Mouse (Mus musculus) heart, embryonic 12.5 days (tissue): ENCODE data around the gene Slc10a1. TPM values are rescaled to one million over a fixed set of nuclear protein-coding genes. Genes with fewer than 3 reads are reported as not detected.

Experiments used
- ATAC-seq: fragments of 200-750 bp; cut with Nextera tagmentation; 2 replicates; pipeline ENCODE4 v1.8.0; 2017; ENCODE audit warnings: moderate TSS enrichment, moderate library complexity; ENCODE audit not compliant: insufficient number of reproducible peaks, low FRiP score
- H3K27ac ChIP-seq: fragments of 300-500 bp; sonication (generic); 2 replicates; pipeline ENCODE4 v1.5.1; 2016; ENCODE audit warnings: mild to moderate bottlenecking, moderate library complexity; ENCODE audit not compliant: poor library complexity, severe bottlenecking
- H3K27me3 ChIP-seq: fragments of 300-500 bp; sonication (generic); replicated peaks from 2 replicates; pipeline ENCODE4 v1.6.1; 2016; ENCODE audit warnings: mild to moderate bottlenecking, moderate library complexity
- H3K36me3 ChIP-seq: fragments of 300-500 bp; sonication (generic); 2 replicates; pipeline ENCODE4 v1.6.1; 2016; ENCODE audit warnings: mild to moderate bottlenecking, moderate library complexity
- H3K4me1 ChIP-seq: fragments of 300-500 bp; sonication (generic); replicated peaks from 2 replicates; pipeline ENCODE4 v1.6.1; 2016; ENCODE audit warnings: mild to moderate bottlenecking
- H3K4me2 ChIP-seq: fragments of 300-500 bp; sonication (generic); 2 replicates; pipeline ENCODE4 v1.6.1; 2016; ENCODE audit warnings: mild to moderate bottlenecking, moderate library complexity
- H3K4me3 ChIP-seq: fragments of 300-500 bp; sonication (generic); 2 replicates; pipeline ENCODE4 v1.5.1; 2016; ENCODE audit warnings: mild to moderate bottlenecking
- H3K9ac ChIP-seq: fragments of 300-500 bp; sonication (generic); 2 replicates; pipeline ENCODE4 v1.6.1; 2016; ENCODE audit warnings: mild to moderate bottlenecking, moderate library complexity
- H3K9me3 ChIP-seq: fragments of 300-500 bp; sonication (generic); replicated peaks from 2 replicates; pipeline ENCODE4 v1.6.1; 2016; ENCODE audit warnings: mild to moderate bottlenecking, moderate library complexity
- WGBS: fragments of 180-500 bp; shearing (Covaris S2); methylation state at CpG from one replicate; pipeline ENCODE4 v1.1.7; 2016; 5-methylcytosine and 5-hydroxymethylcytosine counted together
- polyA plus RNA-seq: library from polyadenylated mRNA; unstranded; fragments of >200 nt; fragmentation: Nextera tagmentation; extraction: Ambion mirVana; gene quantifications from 2 replicates; pipeline ENCODE4 v1.2.1, GENCODE M21; 2016

Gene Slc10a1
- polyA plus RNA-seq, 1 experiment from 2014 or later, result 0.64 TPM

DNA sequence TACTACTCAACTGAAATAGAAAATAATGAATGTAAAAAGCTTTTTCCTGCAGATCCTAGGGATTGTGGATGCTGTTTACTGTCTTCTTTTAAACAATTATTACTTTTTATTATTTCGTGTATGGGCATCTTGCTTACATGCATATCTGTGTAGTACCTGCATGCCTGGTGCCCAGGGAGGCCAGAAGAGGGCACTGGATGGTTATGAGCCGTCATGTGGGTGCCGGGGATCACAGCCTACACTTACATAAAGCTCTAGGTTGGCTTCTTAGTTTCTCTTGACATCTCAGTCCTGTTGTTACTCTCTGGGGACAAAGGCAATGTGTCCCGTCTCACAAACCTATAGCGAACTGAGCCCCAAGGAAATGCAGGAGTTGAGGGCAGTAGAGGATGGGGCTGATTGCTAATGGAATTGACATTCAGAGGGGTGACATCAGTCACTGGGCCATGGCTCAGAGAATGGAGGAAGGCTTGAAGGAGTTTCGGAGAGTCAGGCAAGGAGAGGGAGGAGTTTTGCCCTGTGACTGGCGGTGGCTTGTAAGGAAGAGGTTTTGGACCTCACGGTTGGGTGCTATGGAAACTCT lies 24.1 kb upstream of the Slc10a1 start:
- no peak for ATAC-seq
- WGBS, result 73% methylated on average over 8 of the region's 8 CpGs
- H3K4me1 ChIP-seq, result no peaks in the 10 kb centered on the region
- H3K36me3 ChIP-seq, result no peaks in the 10 kb centered on the region
- H3K4me2 ChIP-seq, result no peak overlapping the region
- H3K27me3 ChIP-seq, result peaks cover 11% of the 10 kb centered on the region
- peaks cover 5% of the 10 kb centered on the region for H3K9me3 ChIP-seq
- H3K27ac ChIP-seq, result no peak overlapping the region
- H3K9ac ChIP-seq, result no peak overlapping the region
- no peak overlapping the region for H3K4me3 ChIP-seq

GRCm38 (mm10) chr12:80991806-80992205 lies 23.3 kb upstream of the Slc10a1 start:
- H3K9ac ChIP-seq, result no peak overlapping the region
- no peaks in the 10 kb centered on the region for H3K36me3 ChIP-seq
- H3K9me3 ChIP-seq, result peaks cover 5% of the 10 kb centered on the region
- H3K4me2 ChIP-seq, result no peak overlapping the region
- ATAC-seq, result no peak
- WGBS, result 77% methylated on average over 10 of the region's 10 CpGs
- no peak overlapping the region for H3K4me3 ChIP-seq
- H3K27ac ChIP-seq, result no peak overlapping the region
- no peaks in the 10 kb centered on the region for H3K4me1 ChIP-seq
- peaks cover 3% of the 10 kb centered on the region for H3K27me3 ChIP-seq

DNA sequence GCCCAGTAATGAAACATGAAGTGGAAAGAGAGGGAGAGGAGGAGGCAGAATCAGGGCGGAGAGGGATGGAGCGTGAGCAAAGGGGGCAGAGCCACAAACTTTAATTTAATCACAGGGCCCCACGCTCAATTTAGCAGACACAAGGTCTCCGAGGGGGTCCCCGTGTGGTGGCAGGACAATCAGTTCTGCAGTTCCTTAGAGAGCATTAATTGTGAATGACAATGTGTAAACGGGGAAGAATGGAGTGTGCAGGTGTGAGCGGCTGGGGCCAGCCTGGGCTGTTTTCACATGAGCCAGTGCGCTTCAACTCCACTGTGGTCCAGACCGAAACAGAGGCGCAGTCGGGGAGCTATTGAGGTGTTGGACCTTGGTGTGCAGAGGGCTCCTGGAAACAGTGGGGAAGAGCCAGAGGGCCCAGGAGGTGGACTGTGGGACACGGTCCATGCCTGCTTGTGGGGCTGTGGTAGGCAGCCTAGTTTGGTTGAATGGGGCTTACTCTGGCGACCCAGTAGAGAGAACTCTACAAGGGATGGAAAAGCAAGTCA lies 22.5 kb upstream of the Slc10a1 start:
- no peak overlapping the region for H3K27ac ChIP-seq
- H3K9ac ChIP-seq, result no peak overlapping the region
- no peaks in the 10 kb centered on the region for H3K4me1 ChIP-seq
- H3K4me2 ChIP-seq, result no peak overlapping the region
- H3K4me3 ChIP-seq, result no peak overlapping the region
- H3K9me3 ChIP-seq, result peaks cover 4% of the 10 kb centered on the region
- 82% methylated on average over 13 of the region's 13 CpGs for WGBS
- no peaks in the 10 kb centered on the region for H3K36me3 ChIP-seq
- no peaks in the 10 kb centered on the region for H3K27me3 ChIP-seq
- ATAC-seq, result no peak

- Histone ChIP-seq H3K4me1 (no peaks in the 10 kb centered on the region), H3K9ac (no peak overlapping the region), H3K27ac (no peak overlapping the region), H3K9me3 (no peaks in the 10 kb centered on the region), H3K4me3 (no peak overlapping the region), H3K27me3 (0 out of 2 replicates have a peak, but pooled peaks cover 10% of the 10 kb centered on the region), H3K36me3 (no peaks in the 10 kb centered on the region), H3K4me2 (no peak overlapping the region)
- ATAC-seq, result no peak
- 79% methylated on average over 3 of the region's 3 CpGs for WGBS
Observed at GRCm38 (mm10) chr12:80988286-80988685, 19.8 kb upstream of the Slc10a1 start.

DNA sequence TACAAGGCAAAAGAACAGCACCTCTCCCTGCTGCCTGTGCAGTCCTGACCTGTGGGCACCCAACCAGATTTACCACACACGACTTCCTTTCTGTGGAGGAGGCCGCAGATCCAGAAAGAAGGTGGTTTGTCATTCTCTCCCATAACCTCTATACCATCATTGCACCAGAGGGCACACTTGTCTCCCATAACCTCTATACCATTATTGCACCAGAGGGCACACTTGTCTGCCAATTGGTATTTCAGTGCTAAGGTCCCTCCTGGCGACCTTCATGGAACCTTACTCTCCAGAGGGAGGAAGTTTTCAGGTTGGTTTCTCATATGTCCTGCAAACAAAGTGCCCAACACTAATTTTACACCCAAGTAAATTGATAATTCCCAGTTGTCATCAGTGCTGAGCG lies 18.1 kb upstream of the Slc10a1 start:
- H3K9me3 ChIP-seq, result no peaks in the 10 kb centered on the region
- H3K27ac ChIP-seq, result no peak overlapping the region
- 79% methylated on average over 4 of the region's 4 CpGs for WGBS
- H3K4me3 ChIP-seq, result no peak overlapping the region
- no peak for ATAC-seq
- H3K9ac ChIP-seq, result no peak overlapping the region
- no peaks in the 10 kb centered on the region for H3K4me1 ChIP-seq
- no peak overlapping the region for H3K4me2 ChIP-seq
- 0 out of 2 replicates have a peak, but pooled peaks cover 10% of the 10 kb centered on the region for H3K27me3 ChIP-seq
- no peaks in the 10 kb centered on the region for H3K36me3 ChIP-seq

- Histone ChIP-seq H3K27me3 (0 out of 2 replicates have a peak, but pooled peaks cover 10% of the 10 kb centered on the region), H3K27ac (no peak overlapping the region), H3K4me2 (no peak overlapping the region), H3K4me1 (no peaks in the 10 kb centered on the region), H3K36me3 (no peaks in the 10 kb centered on the region), H3K9me3 (no peaks in the 10 kb centered on the region), H3K9ac (no peak overlapping the region), H3K4me3 (no peak overlapping the region)
- 67% methylated on average over 9 of the region's 9 CpGs for WGBS
- ATAC-seq, result no peak
Observed at GRCm38 (mm10) chr12:80983695-80984094, 15.2 kb upstream of the Slc10a1 start.

GRCm38 (mm10) chr12:80982326-80982725 lies 13.8 kb upstream of the Slc10a1 start:
- no peak overlapping the region for H3K9ac ChIP-seq
- ATAC-seq, result no peak
- H3K36me3 ChIP-seq, result no peaks in the 10 kb centered on the region
- no peaks in the 10 kb centered on the region for H3K9me3 ChIP-seq
- H3K4me3 ChIP-seq, result no peak overlapping the region
- 2% methylated on average over 7 of the region's 7 CpGs for WGBS
- H3K27ac ChIP-seq, result no peak overlapping the region
- H3K4me1 ChIP-seq, result no peaks in the 10 kb centered on the region
- 0 out of 2 replicates have a peak, but pooled peaks cover 10% of the 10 kb centered on the region for H3K27me3 ChIP-seq
- H3K4me2 ChIP-seq, result no peak overlapping the region

DNA sequence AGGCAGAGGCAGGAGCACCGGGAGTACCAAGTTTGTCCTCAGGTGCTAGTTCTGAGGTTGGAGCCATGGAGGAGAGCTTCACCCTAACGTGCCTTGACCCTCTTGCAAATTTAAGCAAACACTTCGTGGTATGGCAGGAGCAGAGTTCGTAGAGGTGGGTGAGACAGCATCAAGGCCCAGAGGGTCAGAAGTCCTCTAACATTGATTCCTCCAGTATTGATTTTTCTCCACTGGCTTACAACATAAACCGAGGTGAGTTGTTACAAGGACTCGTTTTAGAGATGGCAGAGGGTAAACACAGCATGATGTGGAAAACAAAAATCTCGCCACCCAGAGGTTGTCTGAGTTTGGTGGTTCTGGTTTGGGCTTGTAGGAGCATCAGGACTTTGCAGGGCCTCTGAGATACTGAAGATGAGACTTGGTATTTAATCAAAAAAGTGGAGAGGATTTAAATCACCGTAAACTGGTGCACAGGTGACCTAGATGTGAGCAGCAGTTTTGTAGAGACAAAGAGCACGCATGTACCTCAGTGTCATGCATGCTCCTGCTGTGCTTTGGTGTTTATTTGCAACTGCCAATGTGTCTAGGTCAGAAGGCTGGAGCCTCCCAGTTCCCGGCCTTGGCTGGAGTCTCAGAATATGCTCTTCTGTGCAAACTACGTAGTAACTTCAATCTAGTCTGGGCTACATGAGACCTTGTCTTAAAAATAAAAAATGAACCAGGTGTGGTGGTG lies 7.6 kb upstream of the Slc10a1 start:
- Histone ChIP-seq H3K9ac (no peak overlapping the region), H3K27me3 (no peaks in the 10 kb centered on the region), H3K27ac (no peak overlapping the region), H3K4me2 (no peak overlapping the region), H3K4me3 (no peak overlapping the region), H3K9me3 (peaks cover 3% of the 10 kb centered on the region; the same call in 1 of the 2 replicates), H3K36me3 (no peaks in the 10 kb centered on the region), H3K4me1 (no peaks in the 10 kb centered on the region)
- 81% methylated on average over 11 of the region's 11 CpGs for WGBS
- ATAC-seq, result no peak

GRCm38 (mm10) chr12:80971756-80972155 lies 3.3 kb upstream of the Slc10a1 start:
- no peak for ATAC-seq
- 39% methylated on average over 3 of the region's 3 CpGs for WGBS

DNA sequence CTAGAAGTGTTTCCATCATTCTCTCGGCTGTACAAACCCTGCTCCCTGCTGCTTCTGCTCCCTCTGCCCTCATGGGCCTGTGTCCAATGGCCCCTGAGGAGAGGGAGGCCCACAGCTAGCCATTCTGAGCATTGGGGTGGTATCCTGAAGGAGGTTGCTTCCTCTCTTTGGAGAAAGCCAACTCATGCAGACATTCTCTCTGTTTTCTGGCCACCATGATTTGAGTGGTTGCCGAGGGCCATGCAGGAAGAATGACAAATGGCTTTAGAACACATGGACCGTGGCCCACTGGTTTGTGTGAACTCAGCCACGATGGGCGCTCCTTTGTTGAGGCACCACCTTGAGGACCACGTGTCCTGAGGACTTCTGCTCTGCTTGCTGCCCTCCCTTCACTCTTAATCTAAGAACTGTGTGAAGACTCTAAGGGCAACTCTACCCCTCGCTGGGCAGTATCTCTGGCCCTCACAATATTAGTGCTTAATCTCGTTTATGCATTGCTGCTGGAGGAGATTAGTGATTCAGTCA lies 1.7 kb upstream of the Slc10a1 start:
- no peak overlapping the region for H3K4me2 ChIP-seq
- 73% methylated on average over 8 of the region's 8 CpGs for WGBS

More at GRCm38 (mm10) chr12:80971756-80972155, 3.3 kb upstream of the Slc10a1 start:
- Histone ChIP-seq H3K4me3 (no peak overlapping the region), H3K27ac (no peak overlapping the region), H3K9ac (no peak overlapping the region), H3K27me3 (no peaks in the 10 kb centered on the region), H3K36me3 (no peaks in the 10 kb centered on the region), H3K4me2 (no peak overlapping the region), H3K9me3 (peaks cover 3% of the 10 kb centered on the region; the same call in 1 of the 2 replicates), H3K4me1 (no peaks in the 10 kb centered on the region)

DNA sequence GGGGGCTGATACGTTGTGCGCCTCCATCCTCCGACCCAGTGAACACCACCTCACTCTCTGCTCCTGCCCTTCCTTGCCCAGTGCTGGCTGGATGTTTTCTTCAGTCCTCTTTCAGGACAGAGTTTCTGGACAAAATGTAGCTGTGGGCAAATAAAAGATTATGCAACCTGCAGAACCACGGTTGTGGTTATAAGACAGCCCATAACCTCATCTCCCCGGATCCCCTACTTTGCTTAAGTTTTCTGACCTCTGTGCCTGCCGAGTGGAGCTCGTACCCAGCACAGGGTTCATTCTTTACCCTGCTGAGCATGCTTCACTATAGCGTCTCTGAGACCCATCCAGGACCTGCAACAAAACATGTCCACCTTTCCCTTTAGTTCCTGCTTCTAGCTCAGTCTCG lies 587 bp downstream of the Slc10a1 start:
- H3K27ac ChIP-seq, result no peak overlapping the region

More for the DNA sequence above, 1.7 kb upstream of the Slc10a1 start:
- H3K36me3 ChIP-seq, result no peaks in the 10 kb centered on the region
- H3K27me3 ChIP-seq, result no peaks in the 10 kb centered on the region
- no peak for ATAC-seq
- no peaks in the 10 kb centered on the region for H3K4me1 ChIP-seq
- no peak overlapping the region for H3K9ac ChIP-seq
- no peaks in the 10 kb centered on the region for H3K9me3 ChIP-seq
- H3K27ac ChIP-seq, result no peak overlapping the region
- H3K4me3 ChIP-seq, result no peak overlapping the region

More for the DNA sequence above, 587 bp downstream of the Slc10a1 start:
- no peak for ATAC-seq
- WGBS, result 83% methylated on average over 9 of the region's 9 CpGs
- Histone ChIP-seq H3K36me3 (no peaks in the 10 kb centered on the region), H3K4me1 (no peaks in the 10 kb centered on the region), H3K27me3 (no peaks in the 10 kb centered on the region), H3K9me3 (no peaks in the 10 kb centered on the region), H3K4me2 (no peak overlapping the region), H3K9ac (no peak overlapping the region), H3K4me3 (no peak overlapping the region)
